Mouse (Mus musculus) thymus, postnatal 14 days (tissue): ENCODE measurements at regions not wholly inside any gene's neighbourhood (a gene's known extent, or its start where the extent isn't known, plus 50 kb on each side); places are given as distances from the start of the nearest gene placed in this dataset.

Experiments
- DNase-seq: peaks from one replicate; pipeline ENCODE4 v3.0.0; 2021

- no peak for DNase-seq
Measured at GRCm38 (mm10) chr6:141034824-141035223, 214.2 kb upstream of the Pde3a start.

DNA sequence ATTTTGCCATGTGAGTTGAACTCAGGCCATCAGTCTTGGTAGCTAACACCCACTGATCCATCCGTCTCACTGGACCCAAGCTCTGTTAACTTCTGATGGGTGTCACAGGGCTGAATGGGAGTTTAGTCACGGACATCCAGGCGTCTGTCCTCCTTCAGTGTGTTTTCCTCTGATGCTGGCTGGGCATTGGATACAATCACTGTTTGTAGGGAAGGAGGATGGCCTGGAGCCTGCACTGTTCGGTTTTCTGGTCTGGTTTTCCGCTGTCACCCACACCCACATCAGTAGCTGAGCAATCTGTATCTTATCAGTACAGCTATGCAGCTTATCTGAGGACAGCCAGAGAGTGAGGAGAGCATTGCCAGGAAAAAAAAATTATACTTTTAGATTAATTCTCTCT lies 207.7 kb upstream of the Pde3a start:
- DNase-seq, result no peak

DNA sequence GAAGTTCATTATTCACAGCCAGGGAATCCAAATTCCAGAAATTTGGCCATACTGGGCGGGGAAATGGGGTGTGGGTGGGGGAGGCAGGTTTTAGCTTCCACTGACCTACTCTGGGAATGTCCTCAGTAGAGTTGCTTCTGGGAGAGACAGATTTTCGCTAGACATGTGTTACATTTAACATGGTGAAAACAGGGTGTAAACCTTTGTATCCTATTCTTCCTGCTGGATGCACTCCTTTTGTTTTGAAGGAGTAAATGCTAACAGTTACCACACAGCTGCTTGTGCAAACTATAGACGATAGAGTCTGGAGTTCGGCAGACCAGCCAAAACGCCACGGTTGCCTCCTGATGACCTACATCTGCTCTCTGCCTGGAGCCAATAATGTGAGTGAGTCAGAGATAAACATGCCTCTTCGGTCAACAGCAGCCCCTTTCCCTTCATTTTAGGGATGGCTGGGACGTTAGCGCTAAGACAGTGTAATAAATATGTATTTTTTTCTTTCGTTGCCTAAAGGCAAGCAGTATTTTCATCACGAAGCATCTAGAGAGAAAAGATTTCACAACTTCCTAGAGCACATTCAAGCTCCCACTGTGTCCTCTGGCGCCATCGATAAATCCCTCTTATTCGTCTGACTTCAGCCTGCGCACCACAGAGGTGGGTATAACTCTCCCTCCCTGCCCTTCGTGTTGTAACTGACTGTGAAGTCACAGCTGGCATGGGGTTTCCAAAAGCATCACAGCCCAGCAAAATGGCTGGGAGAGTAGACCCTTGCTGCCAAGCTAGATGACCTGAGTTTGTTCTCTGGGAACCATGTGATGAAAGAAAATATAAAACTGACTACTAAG lies 207.1 kb upstream of the Pde3a start:
- no peak for DNase-seq

GRCm38 (mm10) chr6:141048271-141048670 lies 200.8 kb upstream of the Pde3a start:
- no peak for DNase-seq

DNA sequence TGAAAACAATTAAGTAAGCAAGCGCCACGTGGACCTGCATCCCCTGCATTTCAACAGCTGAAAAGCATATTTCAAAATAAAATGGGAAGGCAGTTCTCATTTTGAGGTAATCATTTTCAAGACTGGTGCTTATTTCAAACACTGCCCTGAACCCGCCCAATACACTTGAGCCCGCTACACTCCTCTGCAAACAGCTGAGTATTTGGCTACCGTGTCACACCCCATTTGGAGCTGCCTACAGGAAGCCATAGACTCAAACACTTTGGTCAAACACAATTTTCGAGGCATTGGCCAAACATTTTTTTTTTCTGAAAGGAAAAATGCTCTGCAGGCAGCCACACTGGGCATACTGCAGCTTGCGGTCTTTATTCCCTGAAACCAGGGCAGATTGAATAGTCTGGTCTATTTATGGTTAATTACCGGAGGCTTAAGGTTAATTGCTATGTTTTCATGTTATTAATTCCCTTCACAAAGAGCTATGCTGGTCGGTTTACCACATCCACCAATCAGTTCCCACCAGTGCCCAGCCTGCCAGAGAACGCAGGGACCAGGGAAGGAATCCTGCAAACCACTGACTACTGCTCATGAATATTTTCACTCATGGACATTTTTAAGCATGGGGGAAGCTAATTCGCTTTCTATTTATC lies 198.9 kb upstream of the Pde3a start:
- no peak for DNase-seq

GRCm38 (mm10) chr6:141054026-141054425 lies 195.0 kb upstream of the Pde3a start:
- no peak for DNase-seq

DNA sequence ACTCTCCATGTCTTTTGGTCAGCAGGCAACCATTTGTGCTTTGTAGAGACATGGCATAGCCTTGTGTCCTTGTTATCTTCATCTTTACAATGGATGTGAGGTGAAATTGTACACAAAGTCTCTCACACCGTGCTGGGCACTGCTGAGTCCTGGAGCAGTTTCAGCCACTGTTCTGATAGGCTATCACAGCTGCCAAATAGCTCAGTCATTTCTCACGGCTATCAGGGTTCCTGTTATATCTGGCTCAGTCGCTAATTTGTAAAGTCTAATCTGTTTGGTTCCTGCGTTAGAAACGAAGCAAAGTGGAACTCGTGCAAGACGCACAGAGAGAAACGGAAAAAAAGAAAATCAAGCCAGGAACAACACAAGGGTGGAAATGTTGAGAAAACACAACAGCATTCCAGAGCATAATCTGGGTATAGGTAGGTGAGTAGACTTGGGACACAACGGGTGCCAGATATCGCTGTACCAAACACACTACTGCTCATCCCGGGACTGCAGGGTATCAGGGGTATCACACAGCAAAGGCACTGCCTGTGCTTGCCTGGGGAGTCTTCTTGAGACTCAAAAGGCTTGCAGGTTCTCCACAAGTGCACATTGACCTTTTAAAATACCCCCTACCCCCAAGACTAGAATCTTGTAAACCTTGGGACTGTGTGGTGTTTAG lies 189.7 kb upstream of the Pde3a start:
- no peak for DNase-seq

DNA sequence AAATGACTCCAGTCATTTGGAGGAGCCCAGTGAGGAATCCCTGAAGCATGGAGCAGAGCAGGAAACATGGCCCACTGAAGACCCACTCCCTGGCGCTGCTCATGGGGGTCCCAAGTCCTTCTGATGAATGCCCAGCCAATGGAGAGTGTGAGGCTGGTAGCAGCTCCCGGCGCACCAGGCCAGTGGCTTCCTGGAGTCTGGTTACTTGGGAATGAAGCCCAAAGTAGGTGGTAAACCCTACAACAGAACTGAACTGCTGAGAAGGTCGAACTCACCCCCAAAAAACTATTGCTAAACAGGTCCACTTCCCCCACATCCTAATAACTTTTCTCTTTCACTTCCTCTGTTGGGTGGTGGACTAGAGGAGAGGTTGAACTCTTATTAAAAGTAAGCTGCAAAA lies 183.3 kb upstream of the Pde3a start:
- no peak for DNase-seq

- DNase-seq, result no peak
Measured at GRCm38 (mm10) chr6:141068861-141069467, 180.1 kb upstream of the Pde3a start.

- no peak for DNase-seq
Measured at GRCm38 (mm10) chr6:141069896-141070295, 179.2 kb upstream of the Pde3a start.

- DNase-seq, result no peak
Measured at GRCm38 (mm10) chr6:141071507-141071906, 177.6 kb upstream of the Pde3a start.

DNA sequence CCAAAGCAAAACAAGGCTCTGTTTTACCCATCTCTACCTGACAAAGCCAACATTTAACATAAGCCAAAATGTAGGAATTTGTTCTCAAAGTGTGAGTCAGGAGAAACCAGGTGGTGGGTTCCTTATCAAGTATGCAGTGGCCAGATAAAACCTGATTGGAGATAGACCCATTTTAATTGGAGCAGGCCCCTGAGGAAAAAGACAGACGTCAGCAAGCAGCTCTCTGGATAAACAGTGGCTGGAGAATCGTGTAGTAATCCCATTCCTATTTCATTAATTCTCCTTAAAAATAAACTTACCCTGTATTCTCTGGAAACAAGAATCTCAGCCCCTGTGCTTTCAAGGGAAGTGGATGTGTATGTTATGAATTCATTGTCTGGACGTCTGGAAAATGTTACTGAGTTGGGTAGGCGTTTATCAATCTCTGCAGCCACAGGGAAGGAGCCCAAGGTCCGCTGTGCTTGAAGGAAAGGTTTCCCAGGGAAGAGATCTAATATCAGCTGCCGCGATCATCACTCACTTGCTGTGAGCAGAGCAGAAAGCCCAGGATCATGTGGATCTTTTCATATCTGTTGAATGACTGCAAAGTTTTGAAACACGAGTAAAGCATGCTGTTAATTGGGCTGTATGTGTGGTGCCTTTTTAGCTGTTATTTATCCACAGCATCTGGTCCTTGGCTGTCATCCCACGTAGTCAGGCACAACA lies 157.8 kb upstream of the Pde3a start:
- no peak for DNase-seq

- no peak for DNase-seq
Measured at GRCm38 (mm10) chr6:141091781-141092140, 157.3 kb upstream of the Pde3a start.

GRCm38 (mm10) chr6:141097338-141098122 lies 151.5 kb upstream of the Pde3a start:
- DNase-seq, result no peak

- no peak for DNase-seq
Measured at GRCm38 (mm10) chr6:141118287-141118686, 130.8 kb upstream of the Pde3a start.

- DNase-seq, result no peak
Measured at GRCm38 (mm10) chr6:141126614-141127396, 122.3 kb upstream of the Pde3a start.

DNA sequence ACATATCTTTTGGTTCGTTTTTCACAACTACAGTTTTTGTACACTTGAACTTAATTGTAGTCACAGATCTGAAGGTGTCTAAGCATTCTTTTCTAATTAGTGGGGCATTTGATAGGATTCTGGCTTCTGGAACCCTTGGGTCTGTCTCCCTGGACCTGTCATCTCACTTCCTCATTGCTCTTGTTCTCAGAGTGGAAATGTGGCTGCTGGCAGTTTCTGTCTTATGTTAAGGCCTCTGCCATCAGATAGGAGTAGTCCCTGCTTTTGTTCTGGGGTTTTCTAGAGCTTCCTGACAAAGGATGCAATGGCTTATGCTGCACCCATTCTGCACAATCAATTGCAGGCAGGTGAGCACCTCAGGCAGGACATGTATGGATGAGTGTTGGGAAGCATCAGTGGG lies 119.5 kb upstream of the Pde3a start:
- DNase-seq, result no peak

DNA sequence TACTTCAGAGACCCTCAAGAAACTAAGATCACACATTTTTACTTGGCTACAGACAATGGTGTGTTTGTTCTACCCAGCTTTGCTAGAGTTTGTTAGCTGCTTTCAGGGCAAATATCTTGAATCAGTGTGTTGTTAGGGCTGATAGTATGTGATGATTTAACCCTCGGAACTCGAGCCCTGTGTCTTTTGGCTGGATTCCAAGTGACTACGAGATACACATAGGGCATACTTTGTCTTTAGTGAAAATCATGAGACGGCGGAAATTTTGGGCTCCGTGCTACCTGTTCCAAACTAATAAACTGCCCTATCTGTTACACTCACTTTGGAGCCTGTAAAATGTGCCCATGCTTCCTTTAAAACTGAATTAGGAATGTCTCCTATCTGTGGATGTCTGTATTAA lies 114.9 kb upstream of the Pde3a start:
- DNase-seq, result no peak

DNA sequence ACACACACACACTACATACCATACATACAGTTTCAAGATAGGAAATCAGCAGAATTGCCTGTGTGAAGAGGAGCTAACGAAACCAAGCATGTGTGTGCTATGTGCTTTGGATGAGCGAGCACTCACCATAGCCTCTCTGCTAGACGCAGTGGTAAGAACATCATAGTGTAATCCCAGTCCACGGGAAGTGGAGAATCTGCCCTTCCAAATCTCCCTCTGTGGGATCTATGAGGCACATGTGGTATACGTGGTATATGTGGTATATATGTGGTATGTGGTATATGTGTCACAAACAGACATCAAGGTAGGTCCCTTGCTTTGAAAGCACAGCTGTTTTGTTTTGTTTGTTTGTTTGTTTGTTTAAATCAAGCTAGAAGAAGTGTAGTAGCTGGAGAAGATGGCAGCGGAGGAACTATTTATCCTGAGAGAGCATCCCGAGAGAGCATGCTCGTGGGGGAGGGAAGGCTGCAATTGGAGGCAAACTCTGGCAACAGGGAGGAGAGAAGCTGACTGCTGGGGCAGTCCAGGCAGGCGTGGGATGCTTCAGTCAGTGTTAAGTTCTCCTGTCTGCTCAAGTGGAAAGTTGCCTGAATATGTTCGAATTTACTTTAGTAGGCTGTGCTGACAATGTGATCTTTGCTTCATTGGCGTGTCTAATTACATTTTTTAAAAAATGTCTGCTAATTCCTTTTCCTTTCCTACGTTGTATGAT lies 112.2 kb upstream of the Pde3a start:
- DNase-seq, result no peak

- no peak for DNase-seq
Measured at GRCm38 (mm10) chr6:141141016-141141415, 108.1 kb upstream of the Pde3a start.
